Mouse (Mus musculus) cerebellum, adult 18-20 months (tissue): ENCODE data around the gene Myct1.
A peak's percentile ranks its signal among the peaks of the same experiment; 100 is the strongest.

Source experiments
- DNase-seq, 2 experiments: peaks; one replicate each; pipeline ENCODE4 v3.0.0; 2021

The Myct1 gene

DNA sequence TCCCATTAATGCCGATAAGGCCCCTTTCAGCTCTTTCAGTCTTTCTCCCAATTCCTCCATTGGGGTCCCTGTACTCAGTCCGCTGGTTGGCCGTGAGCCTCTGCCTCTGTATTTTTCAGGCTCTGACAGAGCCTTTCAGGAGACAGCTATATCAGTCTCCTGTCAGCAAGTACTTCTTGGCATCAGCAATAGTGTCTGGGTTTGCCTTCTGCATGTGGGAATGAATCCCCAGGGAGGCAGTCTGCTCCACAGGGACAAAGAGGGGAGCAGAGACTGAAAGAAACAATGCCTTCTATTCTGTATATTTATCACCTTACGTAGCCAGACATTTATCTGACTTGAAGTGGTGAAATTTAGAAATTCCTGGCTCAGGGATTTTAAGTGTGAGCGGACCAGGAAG is 32.7 kb downstream of the Myct1 start:
- DNase-seq = no peak

DNA sequence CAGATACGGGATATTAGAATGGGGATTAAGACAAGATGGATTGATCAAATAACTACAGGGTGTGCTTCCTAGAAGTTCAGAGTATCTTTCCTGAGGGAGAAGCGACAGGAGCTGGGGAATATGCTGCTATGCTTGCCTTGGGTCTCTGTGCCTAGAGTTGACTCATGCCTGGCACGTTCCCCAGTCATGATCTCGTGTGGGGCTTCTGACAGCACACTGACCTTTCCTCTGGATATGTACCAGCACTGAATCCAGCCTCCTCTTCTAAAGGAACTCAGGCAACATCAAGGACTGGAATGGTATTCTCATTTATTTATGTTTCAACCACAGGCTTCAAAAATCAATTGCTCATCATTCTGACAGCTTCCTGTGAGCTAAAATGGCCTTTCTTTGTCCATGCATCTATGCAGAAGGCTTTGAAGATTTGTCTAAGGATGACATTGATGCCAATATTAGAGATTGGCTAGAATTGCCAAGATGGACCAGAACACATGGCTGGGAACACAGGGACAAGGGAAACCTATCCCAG is 40.2 kb downstream of the Myct1 start:
- DNase-seq = peak; percentile 45 to 50

DNA sequence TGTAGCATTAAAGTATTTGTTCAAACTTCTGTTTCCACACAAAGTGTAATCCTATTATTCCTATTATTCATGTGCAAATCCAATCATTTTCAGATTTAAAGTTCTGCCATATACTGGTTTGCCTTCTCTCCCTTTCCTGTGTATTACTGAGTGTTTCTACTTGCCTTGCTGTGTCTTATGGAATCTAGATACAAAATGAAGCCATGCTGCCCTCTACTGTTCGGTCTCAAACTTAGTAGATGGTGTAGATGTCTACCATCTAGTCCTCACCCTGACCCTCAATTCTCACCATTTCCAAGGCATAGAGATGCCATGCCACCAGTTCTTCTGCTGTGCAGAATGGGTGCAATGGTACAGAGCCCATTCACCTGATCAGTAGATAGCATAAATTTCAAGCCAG is 40.8 kb downstream of the Myct1 start:
- DNase-seq = peak; percentile 55 to 57

DNA sequence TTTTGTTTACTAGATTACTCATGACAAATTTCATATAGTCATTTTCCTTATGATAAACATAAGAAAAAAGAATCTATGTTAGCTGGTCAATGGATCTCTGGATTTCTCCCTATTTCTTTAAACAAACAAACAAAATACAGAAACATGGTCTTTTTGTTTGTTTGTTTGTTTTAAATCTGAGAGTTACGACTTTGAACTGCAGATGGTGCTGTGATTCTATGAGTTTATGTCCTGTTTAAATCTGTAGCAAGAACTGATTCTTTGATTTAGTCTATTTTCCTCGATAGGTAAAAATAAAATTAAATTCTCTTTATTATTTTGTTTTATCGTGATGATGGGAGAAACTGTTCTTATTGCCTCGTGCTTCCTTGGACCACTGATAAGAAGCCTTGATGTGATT is 43.7 kb downstream of the Myct1 start:
- DNase-seq = no peak

DNA sequence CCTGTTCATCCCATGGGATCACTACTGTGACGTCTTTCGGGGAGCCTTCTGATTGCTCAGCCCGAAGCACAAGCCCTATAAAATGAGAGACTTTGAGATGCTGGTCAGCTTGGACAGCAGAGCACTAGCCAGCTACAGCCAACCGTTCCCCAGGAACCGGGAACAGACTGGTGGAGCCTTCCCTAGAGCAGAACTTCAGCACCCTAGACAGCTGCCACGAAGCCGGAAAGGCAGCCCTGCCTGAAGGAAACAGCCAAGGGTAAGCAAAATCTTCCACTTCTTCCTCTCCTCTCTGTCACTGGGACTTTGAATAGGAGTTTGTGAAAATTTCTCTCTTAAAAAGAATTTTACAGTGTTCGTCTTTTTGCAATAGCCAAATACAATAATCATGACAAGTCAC is 45.5 kb downstream of the Myct1 start, which contains the start of gene Vip:
Gene Vip, plus strand, starts transcription at position 107 of the 400 bp plus-strand sequence.
- no peak for DNase-seq
